Mouse (Mus musculus): ENCODE data around the gene Wdr70.
"Not testable (repeated sequence)": the region's sequence is repeated elsewhere in the genome, so short reads cannot be mapped to it uniquely, and the experiment has no call there.

The Wdr70 gene

DNA sequence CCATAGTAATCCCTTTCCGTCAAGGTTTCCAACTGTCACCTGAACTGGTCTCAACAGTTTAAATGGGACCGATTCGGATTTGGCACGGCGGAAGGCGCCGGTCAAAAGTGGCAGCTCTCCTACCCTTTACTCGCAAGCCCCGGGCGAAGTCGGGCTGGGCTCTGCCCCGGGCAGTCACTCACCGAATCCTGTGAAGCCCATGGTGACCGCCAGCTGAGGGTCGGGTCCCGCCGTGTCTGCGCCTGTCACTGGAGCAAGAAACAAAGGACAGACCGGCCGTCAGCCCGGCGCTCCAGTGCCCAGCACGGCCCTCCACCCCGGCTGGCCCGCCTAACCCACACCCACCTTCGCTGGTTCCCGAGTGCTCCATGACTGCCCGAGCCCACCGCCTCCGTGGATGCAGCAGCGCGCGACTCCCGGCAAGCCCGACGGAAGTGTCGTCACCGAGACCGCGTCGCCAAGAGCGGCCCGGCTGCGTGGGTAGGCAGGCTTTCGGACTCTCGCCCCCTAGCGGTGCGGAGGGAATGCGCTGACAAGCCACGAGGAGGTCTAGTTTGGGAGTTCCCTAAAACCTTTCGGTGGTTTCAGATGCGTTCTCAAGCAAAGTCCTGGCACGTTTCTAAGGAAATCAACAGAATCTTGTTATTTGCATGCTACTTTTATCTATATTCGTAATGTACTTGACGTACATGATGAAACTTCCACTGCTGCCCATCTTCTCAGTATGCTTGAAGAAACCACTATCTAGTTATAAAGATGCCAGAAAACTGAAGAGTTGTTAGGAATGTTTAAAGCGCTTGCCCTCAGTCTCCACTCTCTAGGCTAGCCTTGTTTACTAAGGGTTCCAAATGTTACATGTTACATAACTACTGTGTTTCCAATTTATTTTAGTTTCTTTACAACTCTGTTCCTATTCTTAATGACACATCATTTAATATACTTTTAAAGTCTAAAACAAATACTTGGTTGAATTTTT is at the start of gene Wdr70:
Gene Wdr70 (minus strand): TSS at position 436 of the 976 bp plus-strand sequence.
- DNase-seq (ENCODE audit: low read depth): peak; percentile 97

DNA sequence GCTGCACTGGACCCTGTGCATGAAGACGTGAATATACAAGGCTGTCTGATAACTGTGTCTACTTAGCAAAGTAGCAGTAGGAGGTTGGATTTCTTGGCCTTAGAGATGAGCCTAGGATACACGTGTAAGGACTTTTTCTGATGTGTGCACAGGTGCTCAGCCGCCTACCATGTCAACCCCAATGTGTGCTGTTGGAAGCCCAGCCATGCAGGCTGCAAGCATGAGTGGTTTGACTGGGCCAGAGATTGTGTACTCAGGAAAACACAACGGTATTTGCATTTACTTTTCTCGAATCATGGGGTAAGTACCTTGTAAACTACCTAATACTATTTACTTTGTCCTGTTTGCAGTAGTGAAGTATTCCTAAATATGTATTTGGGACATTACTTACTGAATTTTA is 36.6 kb upstream of the Wdr70 start:
- no peak for DNase-seq (ENCODE audit: low read depth)

DNA sequence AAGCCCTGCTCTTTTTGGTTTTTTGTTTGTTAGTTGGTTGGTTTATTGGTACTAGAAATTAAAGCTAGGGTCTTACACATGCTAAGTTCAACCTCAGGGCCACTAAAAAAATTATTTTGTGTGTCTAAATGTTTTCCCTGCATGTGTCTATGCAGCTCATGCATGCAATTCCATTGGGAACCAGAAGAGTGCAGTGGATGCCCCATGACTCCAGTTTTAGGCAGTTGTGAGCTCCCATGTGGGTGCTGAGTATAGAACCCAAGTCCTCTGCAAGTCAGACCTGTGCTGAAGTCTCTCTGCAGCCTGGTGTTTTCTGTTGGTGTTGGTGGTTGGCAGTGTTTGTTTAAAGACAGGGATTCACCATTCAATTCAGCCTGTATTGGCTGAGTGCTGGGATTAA is 32.8 kb upstream of the Wdr70 start:
- DNase-seq (ENCODE audit: low read depth): no peak

DNA sequence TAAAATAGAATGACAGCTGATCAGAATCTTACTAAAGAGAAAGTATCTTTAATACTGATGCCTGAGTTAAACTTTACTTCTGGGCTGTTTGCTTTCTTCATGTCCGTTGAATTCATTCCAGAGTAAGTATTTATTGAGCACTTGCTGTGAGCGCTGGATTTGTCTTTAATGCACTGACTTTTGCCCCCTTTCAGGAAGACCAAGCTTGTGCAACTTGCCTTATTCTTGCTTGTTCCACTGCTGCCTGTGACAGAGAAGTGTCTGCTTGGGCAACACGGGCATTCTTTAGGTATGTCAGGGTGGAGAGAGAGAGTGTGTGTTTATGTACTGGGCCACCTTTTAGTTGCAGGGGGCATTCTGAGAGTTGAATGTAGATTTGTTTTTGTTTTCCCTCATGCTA is 32.3 kb upstream of the Wdr70 start:
- DNase-seq (ENCODE audit: low read depth): no peak

GRCm38 (mm10) chr15:8129281-8129680 is 30.3 kb upstream of the Wdr70 start:
- no peak for DNase-seq (ENCODE audit: low read depth)

DNA sequence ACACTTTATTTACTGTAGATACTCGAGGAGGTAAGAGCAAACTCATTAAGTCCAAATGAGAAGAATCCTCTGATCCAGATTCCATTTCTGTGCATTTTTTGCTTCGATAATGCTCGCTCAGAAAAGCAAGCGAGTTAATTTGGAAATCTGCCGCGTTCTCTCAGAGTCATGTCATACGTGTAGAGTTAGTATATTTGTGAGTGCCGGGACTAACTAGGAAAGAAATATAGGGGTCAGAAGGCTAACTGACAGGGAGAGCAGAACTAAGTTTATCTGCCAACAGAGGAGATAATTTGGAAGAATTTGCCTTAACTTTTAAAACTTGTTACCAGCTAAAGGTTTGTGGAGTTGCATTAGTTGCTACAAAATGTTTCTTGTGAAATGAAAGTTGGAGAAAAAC is 10.8 kb upstream of the Wdr70 start:
- no peak for DNase-seq (ENCODE audit: low read depth)

DNA sequence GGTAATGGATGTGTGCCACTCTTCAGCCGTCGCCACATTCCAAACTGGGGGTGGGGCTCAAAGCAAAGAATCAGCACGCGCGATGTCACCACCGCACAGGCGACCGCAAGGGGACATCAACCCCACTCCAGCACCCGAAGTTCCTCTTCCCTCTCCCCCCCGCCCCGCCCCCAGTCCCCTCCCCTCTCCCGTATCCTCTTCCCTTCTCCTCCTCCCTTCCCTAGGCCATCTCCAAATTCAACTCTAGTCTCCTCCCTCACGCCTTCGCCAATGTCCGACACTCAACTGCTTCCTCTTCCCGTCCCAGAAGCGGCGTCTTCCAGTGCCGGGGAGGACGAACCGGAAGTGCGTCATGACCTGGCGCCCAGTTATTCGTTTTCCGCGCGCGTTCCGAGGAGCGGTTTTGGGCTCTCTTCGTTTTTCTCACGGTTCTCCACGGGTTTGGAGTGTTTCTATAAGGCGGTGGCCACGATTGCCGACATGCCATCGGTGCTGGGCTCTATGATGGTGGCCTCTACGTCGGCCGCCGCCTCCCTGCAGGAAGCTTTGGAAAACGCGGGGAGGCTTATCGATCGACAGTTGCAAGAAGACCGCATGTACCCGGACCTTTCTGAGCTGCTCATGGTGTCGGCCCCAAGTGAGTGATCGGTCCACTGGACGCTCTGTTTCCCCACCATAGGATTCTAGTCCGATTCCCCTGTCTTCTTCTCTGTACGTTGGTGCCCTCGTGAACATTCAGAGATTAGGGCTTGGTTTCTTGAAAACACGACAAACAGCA is 10.1 kb upstream of the Wdr70 start, which contains the start of gene Nup155:
Gene Nup155 (plus strand): TSS at position 308 of the 778 bp plus-strand sequence.
- DNase-seq (ENCODE audit: low read depth): peak; percentile 92

DNA sequence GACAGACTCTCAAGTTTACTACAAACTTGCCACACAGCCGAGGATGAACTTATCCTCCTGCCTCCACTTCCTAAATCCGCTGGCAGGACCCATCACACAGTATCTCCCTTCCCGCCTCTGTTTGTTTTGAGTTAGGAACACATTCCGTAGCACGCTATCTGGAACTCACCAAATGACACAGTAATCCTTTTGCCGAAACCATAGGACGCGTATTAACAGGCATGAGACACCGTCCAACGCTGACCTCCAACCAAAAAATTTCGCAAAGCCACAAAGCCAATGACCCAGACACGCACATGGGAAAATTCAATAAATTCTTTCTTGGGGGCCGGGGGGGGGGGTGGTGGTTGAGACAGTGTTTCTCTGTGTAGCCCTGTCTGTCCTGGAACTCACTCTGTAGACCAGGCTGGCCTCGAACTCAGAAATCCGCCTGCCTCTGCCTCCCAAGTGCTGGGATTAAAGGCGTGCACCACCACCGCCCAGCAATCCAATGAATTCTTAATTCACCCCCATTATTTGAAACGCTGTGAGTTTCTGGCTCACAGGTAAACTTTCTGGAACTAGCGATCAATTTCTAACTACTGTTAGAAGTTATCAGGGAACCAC is 9.5 kb upstream of the Wdr70 start:
- no peak for DNase-seq (ENCODE audit: low read depth)

DNA sequence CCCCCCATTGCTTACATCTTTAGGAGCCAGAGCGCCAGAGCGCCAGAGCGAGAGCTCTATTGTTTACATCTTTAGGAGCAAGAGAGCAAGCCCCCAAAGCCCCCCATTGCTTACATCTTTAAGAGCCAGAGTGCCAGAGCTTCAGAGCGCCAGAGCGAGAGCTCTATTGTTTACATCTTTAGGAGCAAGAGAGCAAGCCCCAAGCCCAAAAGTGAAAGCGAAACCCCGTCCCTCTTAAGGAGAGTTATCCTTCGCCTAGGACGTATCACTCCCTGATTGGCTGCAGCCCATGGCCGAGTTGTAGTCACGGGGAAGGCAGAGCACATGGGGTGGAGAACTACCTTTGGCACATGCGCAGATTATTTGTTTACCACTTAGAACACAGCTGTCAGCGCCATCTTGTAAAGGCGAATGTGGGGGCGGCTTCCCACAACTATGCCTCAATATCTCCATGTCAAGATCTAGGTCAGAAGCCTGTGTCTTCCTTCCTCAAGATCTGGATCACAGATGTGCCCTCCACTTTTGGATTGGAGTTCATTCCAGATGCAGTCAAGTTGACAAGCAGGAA is 3.0 kb upstream of the Wdr70 start:
- DNase-seq (ENCODE audit: low read depth): not testable (repeated sequence)

DNA sequence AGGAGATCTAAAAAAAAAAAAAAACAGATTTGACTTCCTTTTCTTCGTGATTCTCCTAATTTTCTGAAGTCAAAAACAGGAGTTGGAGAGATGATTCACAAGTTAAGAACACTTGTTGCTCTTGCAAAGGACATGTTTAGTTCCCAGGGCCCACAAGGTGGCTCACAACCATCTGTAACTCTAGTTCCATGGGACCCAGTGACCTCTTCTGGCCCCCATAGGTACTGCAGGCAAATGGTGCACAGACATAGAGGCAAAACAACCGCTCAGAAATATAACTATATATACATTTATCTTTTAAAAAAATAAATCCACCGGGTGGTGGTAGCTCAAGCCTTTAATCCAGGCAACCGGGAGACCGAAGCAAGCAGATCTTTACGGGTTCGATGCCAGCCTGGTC is 1.2 kb downstream of the Wdr70 start:
- peak; percentile 87 for DNase-seq (ENCODE audit: low read depth)

GRCm38 (mm10) chr15:8092668-8093067 is 6.3 kb downstream of the Wdr70 start:
- DNase-seq (ENCODE audit: low read depth): not testable (repeated sequence)

DNA sequence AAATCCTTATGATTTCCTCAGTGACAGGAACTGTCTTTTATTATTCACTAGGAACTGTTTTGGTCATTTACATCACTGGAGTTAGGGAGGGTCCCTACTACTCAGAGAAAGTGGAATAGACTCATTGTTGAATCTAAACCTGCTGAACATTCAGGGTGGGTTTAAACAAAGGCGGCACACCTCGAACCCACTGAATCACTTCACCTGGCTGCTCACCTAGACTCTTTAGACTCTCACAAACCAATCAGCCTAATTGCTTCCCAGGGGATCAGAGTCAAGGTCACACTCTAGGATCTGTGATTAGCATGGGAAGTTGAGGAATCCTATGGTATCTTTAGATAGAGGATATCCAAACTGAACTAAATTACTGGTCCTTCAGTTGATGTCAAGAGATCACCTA is 8.3 kb downstream of the Wdr70 start:
- no peak for DNase-seq (ENCODE audit: low read depth)

GRCm38 (mm10) chr15:8088715-8089114 is 10.3 kb downstream of the Wdr70 start:
- no peak for DNase-seq (ENCODE audit: low read depth)

GRCm38 (mm10) chr15:8087293-8087692 is 11.7 kb downstream of the Wdr70 start:
- DNase-seq (ENCODE audit: low read depth): no peak

DNA sequence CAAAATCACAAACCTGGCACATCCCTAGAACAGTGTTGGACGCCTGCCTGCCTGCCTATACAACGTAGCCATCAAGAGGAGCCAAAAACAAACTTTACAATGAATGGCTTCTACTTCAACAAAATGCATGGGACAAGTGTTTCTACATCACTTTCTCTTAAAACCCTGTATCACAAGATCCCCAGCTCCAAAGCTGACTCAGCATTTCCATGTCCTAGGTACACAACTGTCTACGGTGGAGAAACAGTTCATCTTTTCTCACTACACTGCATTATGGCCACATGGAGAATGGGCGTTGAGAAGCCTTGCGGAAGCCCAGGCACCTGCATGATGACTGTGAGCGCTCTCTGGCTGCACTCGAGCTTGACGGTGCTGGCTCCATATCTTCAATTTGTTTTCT is 16.9 kb downstream of the Wdr70 start:
- DNase-seq (ENCODE audit: low read depth): no peak

DNA sequence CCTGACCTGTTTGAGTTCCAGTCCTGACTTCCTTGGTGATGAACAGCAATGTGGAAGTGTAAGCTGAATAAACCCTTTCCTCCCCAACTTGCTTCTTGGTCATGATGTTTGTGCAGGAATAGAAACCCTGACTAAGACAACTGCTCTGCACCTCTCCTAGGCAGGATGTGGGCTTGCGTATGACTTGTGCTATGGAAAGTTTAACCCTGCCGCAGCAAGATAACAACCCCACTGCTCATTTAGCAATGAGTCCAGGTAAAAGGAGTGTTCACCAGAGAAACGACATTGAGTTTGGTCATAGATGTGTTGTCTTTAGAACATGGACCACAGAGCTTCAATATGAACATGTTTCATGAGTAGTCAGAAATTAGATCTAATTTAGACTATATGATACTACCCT is 25.9 kb downstream of the Wdr70 start:
- not testable (repeated sequence) for DNase-seq (ENCODE audit: low read depth)

DNA sequence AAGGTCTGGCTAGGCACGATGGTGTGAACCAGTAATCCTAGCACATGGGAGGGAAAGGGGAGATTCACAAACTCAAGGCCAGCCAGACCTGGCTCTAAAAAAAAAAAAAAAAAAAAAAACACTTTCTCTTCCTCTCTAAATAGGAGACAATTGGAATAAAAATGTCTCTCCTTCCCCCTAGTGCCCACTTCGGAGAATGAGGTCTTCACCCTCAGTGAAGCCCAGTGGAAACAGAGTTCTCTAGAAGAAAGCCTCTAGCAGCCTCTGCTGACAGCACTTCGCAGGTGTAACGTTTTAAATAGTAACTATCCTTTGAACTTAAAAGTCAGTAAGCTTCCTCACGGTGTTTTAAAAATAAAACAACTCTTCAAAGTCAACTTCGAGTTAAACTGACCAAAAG is 33.8 kb downstream of the Wdr70 start:
- DNase-seq (ENCODE audit: low read depth): no peak

DNA sequence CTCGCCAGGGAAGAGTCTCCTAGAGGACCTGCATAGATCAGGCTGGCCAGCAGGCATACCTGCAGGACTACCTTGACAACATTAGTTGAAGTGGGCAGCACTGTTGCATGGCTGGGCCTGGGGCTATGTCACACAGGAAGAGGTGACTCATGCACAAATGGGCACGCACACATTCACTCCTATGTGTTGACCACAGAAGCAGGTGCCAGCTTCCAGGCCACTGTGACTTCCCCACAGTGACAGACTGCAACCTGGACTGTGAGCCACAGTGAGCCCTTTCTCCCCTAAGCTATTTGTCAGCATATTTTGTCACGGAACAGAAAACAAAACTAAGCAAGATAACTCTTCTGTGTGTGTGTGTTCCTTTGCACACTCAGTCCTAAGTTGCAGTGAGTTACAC is 47.8 kb downstream of the Wdr70 start:
- DNase-seq (ENCODE audit: low read depth): no peak

GRCm38 (mm10) chr15:8039834-8040233 is 59.2 kb downstream of the Wdr70 start:
- no peak for DNase-seq (ENCODE audit: low read depth)

GRCm38 (mm10) chr15:8038457-8038856 is 60.6 kb downstream of the Wdr70 start:
- no peak for DNase-seq (ENCODE audit: low read depth)

GRCm38 (mm10) chr15:8037825-8038224 is 61.2 kb downstream of the Wdr70 start:
- DNase-seq (ENCODE audit: low read depth): no peak

DNA sequence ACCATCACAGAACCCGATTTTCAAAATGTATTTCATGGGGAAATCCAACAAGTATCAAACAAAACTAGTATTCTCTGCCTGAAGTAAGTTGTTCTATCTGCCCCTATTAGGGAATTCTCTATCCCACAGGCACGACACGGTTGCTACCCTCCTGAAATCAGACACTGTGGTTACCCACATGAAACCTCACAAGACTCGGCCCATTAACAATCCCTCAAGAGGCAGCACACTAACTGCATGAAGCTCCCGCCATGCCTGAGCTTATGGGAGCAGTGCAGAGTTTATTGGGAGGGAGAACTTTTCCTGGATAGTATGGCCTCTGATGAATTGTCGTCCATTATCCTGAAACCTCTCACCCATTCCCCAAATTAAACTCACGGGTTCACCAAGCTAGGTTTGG is 67.8 kb downstream of the Wdr70 start:
- DNase-seq (ENCODE audit: low read depth): no peak
